Mouse (Mus musculus) ES-Bruce4 (cell line): ENCODE results near the gene Ppp2r5d. TPM values are rescaled to one million over a fixed set of nuclear protein-coding genes. Genes with fewer than 3 reads are reported as not detected.

Experiments used
- H3K27ac ChIP-seq: 2 replicates; pipeline ENCODE4 v1.5.1; 2012; ENCODE audit warnings: low read length, inconsistent platforms; ENCODE audit not compliant: insufficient read depth
- H3K27me3 ChIP-seq: 2 replicates; pipeline ENCODE4 v1.6.1; 2012; ENCODE audit warnings: mild to moderate bottlenecking, low read length, inconsistent platforms; ENCODE audit not compliant: control insufficient read depth, poor library complexity, insufficient read depth, severe bottlenecking
- H3K36me3 ChIP-seq: 2 replicates; pipeline ENCODE4 v1.6.1; 2012; ENCODE audit warnings: inconsistent platforms, mild to moderate bottlenecking, low read length, moderate library complexity; ENCODE audit not compliant: control insufficient read depth, poor library complexity, insufficient read depth, severe bottlenecking
- H3K4me1 ChIP-seq: one replicate; pipeline ENCODE4 v1.8.1; 2011; ENCODE audit warnings: low read length; ENCODE audit not compliant: control insufficient read depth, insufficient read depth
- H3K4me3 ChIP-seq: 2 replicates; pipeline ENCODE4 v1.5.1; 2011; ENCODE audit warnings: low read depth, mild to moderate bottlenecking, low read length
- H3K9ac ChIP-seq: 2 replicates; pipeline ENCODE4 v1.6.1; 2012; ENCODE audit warnings: low read depth, mild to moderate bottlenecking, inconsistent platforms; ENCODE audit not compliant: poor library complexity, severe bottlenecking
- H3K9me3 ChIP-seq: replicated peaks from 2 replicates; pipeline ENCODE4 v1.6.1; 2012; ENCODE audit warnings: mild to moderate bottlenecking, low read length, inconsistent platforms; ENCODE audit not compliant: control insufficient read depth, poor library complexity, insufficient read depth, severe bottlenecking
- CTCF ChIP-seq: IDR thresholded peaks from one replicate; pipeline ENCODE4 v1.8.1; 2011; ENCODE audit warnings: low read depth, low read length
- EP300 ChIP-seq: IDR thresholded peaks from 2 replicates; pipeline ENCODE4 v1.6.1; 2011; ENCODE audit warnings: low read depth, low read length; ENCODE audit not compliant: insufficient read depth
- POLR2A ChIP-seq: IDR thresholded peaks from one replicate; pipeline ENCODE4 v1.8.1; 2011; ENCODE audit warnings: low read length; ENCODE audit not compliant: insufficient read depth
- polyA plus RNA-seq: library from polyadenylated mRNA; stranded (reverse); fragments of >200 nt; gene quantifications from 2 replicates; pipeline ENCODE4 v1.2.4, GENCODE M21; 2011; ENCODE audit warnings: low read depth; ENCODE audit not compliant: missing spikeins, insufficient read depth, insufficient read length

The Ppp2r5d gene
- polyA plus RNA-seq, 1 experiment, result 97.3 TPM

DNA sequence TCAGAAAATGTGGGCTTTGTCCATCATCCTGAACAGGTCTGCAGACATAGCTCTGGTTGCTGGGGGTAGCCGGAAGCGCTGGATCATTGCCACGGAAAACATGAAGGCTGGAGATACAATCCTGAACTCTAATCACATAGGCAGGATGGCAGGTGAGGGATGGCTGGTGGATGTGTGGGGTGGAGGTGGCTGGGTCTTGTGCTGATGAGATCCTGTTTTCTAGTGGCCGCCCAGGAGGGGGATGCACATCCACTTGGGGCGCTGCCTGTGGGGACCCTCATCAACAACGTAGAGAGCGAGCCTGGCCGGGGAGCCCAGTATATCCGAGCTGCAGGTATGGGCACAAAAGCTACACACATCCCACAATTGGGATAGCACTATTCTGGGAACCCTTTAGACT, 56.5 kb downstream of the Ppp2r5d start:
- Histone ChIP-seq H3K36me3 (peaks cover 6% of the 10 kb centered on the region; the same call in 1 of the 2 replicates), H3K4me1 (no peaks in the 10 kb centered on the region), H3K9me3 (no peaks in the 10 kb centered on the region), H3K4me3 (no peak overlapping the region), H3K9ac (no peak overlapping the region), H3K27ac (no peak overlapping the region), H3K27me3 (no peaks in the 10 kb centered on the region)
- no peak for TF ChIP-seq POLR2A
- no peak for TF ChIP-seq EP300
- no peak for TF ChIP-seq CTCF

- no peak overlapping the region for H3K4me3 ChIP-seq
- H3K36me3 ChIP-seq, result peaks cover 6% of the 10 kb centered on the region; the same call in 1 of the 2 replicates
- no peaks in the 10 kb centered on the region for H3K4me1 ChIP-seq
- H3K27ac ChIP-seq, result no peak overlapping the region
- no peaks in the 10 kb centered on the region for H3K27me3 ChIP-seq
- H3K9me3 ChIP-seq, result no peaks in the 10 kb centered on the region
- no peak overlapping the region for H3K9ac ChIP-seq
- TF ChIP-seq CTCF (no peak), EP300 (no peak), POLR2A (no peak)
Measured at GRCm38 (mm10) chr17:46647279-46647678, 57.6 kb downstream of the Ppp2r5d start.

DNA sequence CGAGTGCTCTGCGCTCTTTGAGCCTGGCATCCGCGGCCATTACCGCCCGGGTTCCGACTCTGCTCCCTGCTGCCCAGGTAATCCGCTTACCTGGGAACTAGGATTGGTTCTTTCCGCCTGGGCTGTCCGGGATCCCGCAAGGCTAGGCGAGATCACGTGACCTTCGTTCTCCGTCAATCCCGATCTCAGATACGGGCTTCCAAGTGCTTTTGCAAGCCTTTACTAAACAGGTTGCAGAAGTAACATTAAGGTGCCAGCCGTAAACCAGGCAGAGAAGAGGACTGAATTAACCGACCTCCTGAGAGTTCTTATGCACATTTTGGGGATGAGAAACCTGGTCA, 58.6 kb downstream of the Ppp2r5d start:
- Histone ChIP-seq H3K4me1 (no peaks in the 10 kb centered on the region), H3K9me3 (no peaks in the 10 kb centered on the region), H3K9ac (peak overlapping the region; percentile 76), H3K36me3 (peaks cover 6% of the 10 kb centered on the region; the same call in 1 of the 2 replicates), H3K4me3 (peak overlapping the region; percentile 98), H3K27me3 (no peaks in the 10 kb centered on the region), H3K27ac (peak overlapping the region; percentile 16; the same call in 1 of the 2 replicates)
- no peak for TF ChIP-seq CTCF
- no peak for TF ChIP-seq POLR2A
- TF ChIP-seq EP300, result no peak

GRCm38 (mm10) chr17:46645561-46646321, 59.2 kb downstream of the Ppp2r5d start, which contains the start of the genes Klc4 and Mrpl2:
Gene Klc4, minus strand, starts transcription at chr17:46646022.
Gene Mrpl2, plus strand, starts transcription at chr17:46646229.
- Histone ChIP-seq H3K36me3 (peaks cover 6% of the 10 kb centered on the region; the same call in 1 of the 2 replicates), H3K27ac (peak within 1 kb of the TSS; percentile 16; the same call in 1 of the 2 replicates)

GRCm38 (mm10) chr17:46644916-46645475, 59.9 kb downstream of the Ppp2r5d start:
- Histone ChIP-seq H3K4me1 (no peaks in the 10 kb centered on the region), H3K9ac (peak overlapping the region; percentile 76), H3K36me3 (peaks cover 6% of the 10 kb centered on the region; the same call in 1 of the 2 replicates), H3K27ac (no peak overlapping the region), H3K9me3 (no peaks in the 10 kb centered on the region), H3K27me3 (no peaks in the 10 kb centered on the region), H3K4me3 (peak overlapping the region; percentile 95)
- TF ChIP-seq CTCF (no peak), EP300 (no peak), POLR2A (no peak)

More at GRCm38 (mm10) chr17:46645561-46646321, 59.2 kb downstream of the Ppp2r5d start, which contains the start of the genes Klc4 and Mrpl2:
- Histone ChIP-seq H3K27me3 (no peaks in the 10 kb centered on the region), H3K9me3 (no peaks in the 10 kb centered on the region), H3K9ac (peak within 1 kb of the TSS; percentile 76), H3K4me1 (no peaks in the 10 kb centered on the region), H3K4me3 (peak within 1 kb of the TSS; percentile 98)
- TF ChIP-seq POLR2A, result peak; percentile 34
- TF ChIP-seq CTCF, result no peak
- TF ChIP-seq EP300, result peak; percentile 14; the same call in 1 of the 2 replicates

GRCm38 (mm10) chr17:46644152-46644805, 60.6 kb downstream of the Ppp2r5d start:
- Histone ChIP-seq H3K9me3 (no peaks in the 10 kb centered on the region), H3K27me3 (no peaks in the 10 kb centered on the region), H3K36me3 (peaks cover 6% of the 10 kb centered on the region; the same call in 1 of the 2 replicates), H3K4me3 (no peak overlapping the region), H3K27ac (no peak overlapping the region), H3K9ac (no peak overlapping the region), H3K4me1 (no peaks in the 10 kb centered on the region)
- TF ChIP-seq EP300, result no peak
- TF ChIP-seq POLR2A, result no peak
- TF ChIP-seq CTCF, result no peak
